Mouse (Mus musculus): ENCODE measurements around the gene Gsg1l.

GRCm38 (mm10) chr7:125953844-125954243 is 128.4 kb downstream of the Gsg1l start:
- TF ChIP-seq POLR2A (IDR thresholded peaks at IDR 0.05; ENCODE audit: borderline replicate concordance, control insufficient read depth, low read depth, low read length) (no peak), CTCF (IDR thresholded peaks at IDR 0.05; ENCODE audit: control insufficient read depth, insufficient read depth, low read length) (no peak)
